ENCODE assay signal across 31 mouse cellular contexts in genomic region chr5:98212501-98212900, GRCm38 (mm10). TPM values are rescaled to one million over a fixed set of nuclear protein-coding genes. Genes with fewer than 3 reads are reported as not detected.
DNase-seq lines count a peak whose midpoint lies in the region; ATAC-seq and TF ChIP-seq lines count a peak whose summit lies in the region.
"Had no signal": no experiment of that assay in that cellular context is flagged by ENCODE, and none has a peak within 500 bp of the region (broad histone marks: within the 10 kb centered on the region; RNA-seq: fewer than 3 reads in every experiment).

No protein-coding gene starts in this region.

- no peaks in the 10 kb centered on the region for H3K4me1 ChIP-seq in heart, adult 2 months (ENCODE audit: control insufficient read depth, insufficient read depth, low read length)
- no peaks in the 10 kb centered on the region for H3K4me1 ChIP-seq in midbrain, postnatal 0 days (ENCODE audit: insufficient read depth, low read length)
- H3K4me1 ChIP-seq in midbrain, embryonic 16.5 days (ENCODE audit: control insufficient read depth, insufficient read depth, low read length), result no peaks in the 10 kb centered on the region
- H3K4me1 ChIP-seq: embryonic facial prominence, embryonic 12.5 days; embryonic facial prominence, embryonic 15.5 days; heart, embryonic 10.5 days; heart, embryonic 13.5 days; hindbrain, embryonic 12.5 days; hindbrain, embryonic 15.5 days had no signal

- no peak overlapping the region for H3K4me2 ChIP-seq in midbrain, postnatal 0 days (ENCODE audit: low read depth, low read length, poor library complexity, severe bottlenecking)
- H3K4me2 ChIP-seq in midbrain, embryonic 16.5 days (ENCODE audit: low read length), result no peak overlapping the region
- H3K4me2 ChIP-seq: embryonic facial prominence, embryonic 12.5 days; embryonic facial prominence, embryonic 15.5 days; heart, embryonic 13.5 days; hindbrain, embryonic 12.5 days; hindbrain, embryonic 15.5 days had no signal

- no peak for TF ChIP-seq POLR2A in heart, adult 2 months (IDR thresholded peaks at IDR 0.05; ENCODE audit: insufficient read depth, low read depth, low read length)

- H3K79me2 ChIP-seq in heart, adult 2 months (replicated peaks; ENCODE audit: control insufficient read depth, insufficient read depth, low read length), result no peaks in the 10 kb centered on the region

- H3K9me3 ChIP-seq in midbrain, postnatal 0 days (ENCODE audit: low read length), result no peaks in the 10 kb centered on the region
- no peaks in the 10 kb centered on the region for H3K9me3 ChIP-seq in midbrain, embryonic 16.5 days (replicated peaks; ENCODE audit: control insufficient read depth, low read length, poor library complexity, severe bottlenecking)
- H3K9me3 ChIP-seq: embryonic facial prominence, embryonic 12.5 days; embryonic facial prominence, embryonic 15.5 days; heart, embryonic 10.5 days; heart, embryonic 13.5 days; hindbrain, embryonic 12.5 days; hindbrain, embryonic 15.5 days had no signal

- no peak overlapping the region for H3K27ac ChIP-seq in heart, adult 2 months
- H3K27ac ChIP-seq in left cerebral cortex, adult 2 months, result no peak overlapping the region
- no peak overlapping the region for H3K27ac ChIP-seq in midbrain, postnatal 0 days (ENCODE audit: low read depth, low read length)
- no peak overlapping the region for H3K27ac ChIP-seq in midbrain, embryonic 16.5 days (ENCODE audit: low read length)
- H3K27ac ChIP-seq: embryonic facial prominence, embryonic 12.5 days; embryonic facial prominence, embryonic 15.5 days; gastrocnemius, adult 2 months; heart, embryonic 10.5 days; heart, embryonic 13.5 days; hindbrain, embryonic 12.5 days; hindbrain, embryonic 15.5 days had no signal

- H3K36me3 ChIP-seq in heart, adult 2 months (ENCODE audit: control insufficient read depth, insufficient read depth, low read length), result no peaks in the 10 kb centered on the region
- H3K36me3 ChIP-seq in midbrain, postnatal 0 days (ENCODE audit: insufficient read depth, low read length), result no peaks in the 10 kb centered on the region
- no peaks in the 10 kb centered on the region for H3K36me3 ChIP-seq in midbrain, embryonic 16.5 days (ENCODE audit: control insufficient read depth, insufficient read depth, low read length)
- H3K36me3 ChIP-seq: embryonic facial prominence, embryonic 12.5 days; embryonic facial prominence, embryonic 15.5 days; heart, embryonic 10.5 days; heart, embryonic 13.5 days; hindbrain, embryonic 12.5 days; hindbrain, embryonic 15.5 days had no signal

- 56% methylated on average over 4 of the region's 4 CpGs for WGBS in heart, adult 2 months
- WGBS in midbrain, postnatal 0 days, result 62% methylated on average over 4 of the region's 4 CpGs
- WGBS in midbrain, embryonic 16.5 days, result 62% methylated on average over 4 of the region's 4 CpGs

- no peak for TF ChIP-seq EP300 in heart, adult 2 months (IDR thresholded peaks at IDR 0.05; ENCODE audit: insufficient read depth, low read depth, low read length)

- no peak for ATAC-seq in midbrain, postnatal 0 days (ENCODE audit: low FRiP score)
- no peak for ATAC-seq in midbrain, embryonic 16.5 days
- no peak for ATAC-seq in Patski
- ATAC-seq: activated CD4-positive, CD25-positive, alpha-beta regulatory T cell, adult 4 months; forebrain, embryonic 14.5 days; forebrain, postnatal 0 days had no signal

- no peak overlapping the region for H3K9ac ChIP-seq in heart, adult 2 months (ENCODE audit: low read depth, low read length)
- no peak overlapping the region for H3K9ac ChIP-seq in midbrain, postnatal 0 days (replicated peaks; ENCODE audit: low read length, poor library complexity, severe bottlenecking)
- no peak overlapping the region for H3K9ac ChIP-seq in midbrain, embryonic 16.5 days (ENCODE audit: low read depth, low read length)
- H3K9ac ChIP-seq: embryonic facial prominence, embryonic 12.5 days; embryonic facial prominence, embryonic 15.5 days; forebrain, postnatal 0 days; heart, embryonic 13.5 days; hindbrain, embryonic 12.5 days; hindbrain, embryonic 15.5 days had no signal

- in situ Hi-C loops in Patski (cut with MboI; ENCODE audit: low pct_unique_long_range_greater_than_20kb), result loop anchor here (10.0 kb wide), 1 partner anchor 112 kb away; the partner anchor contains the start of gene Cfap299

- no peaks in the 10 kb centered on the region for H3K27me3 ChIP-seq in heart, adult 2 months (ENCODE audit: control insufficient read depth, insufficient read depth, low read length)
- no peaks in the 10 kb centered on the region for H3K27me3 ChIP-seq in midbrain, postnatal 0 days (ENCODE audit: insufficient read depth, low read length)
- no peaks in the 10 kb centered on the region for H3K27me3 ChIP-seq in midbrain, embryonic 16.5 days (ENCODE audit: control insufficient read depth, insufficient read depth, low read depth, low read length)
- H3K27me3 ChIP-seq in Patski, result no peaks in the 10 kb centered on the region
- H3K27me3 ChIP-seq: embryonic facial prominence, embryonic 12.5 days; embryonic facial prominence, embryonic 15.5 days; heart, embryonic 13.5 days; hindbrain, embryonic 12.5 days; hindbrain, embryonic 15.5 days had no signal

- H3K4me3 ChIP-seq in heart, adult 2 months, result no peak overlapping the region
- no peak overlapping the region for H3K4me3 ChIP-seq in left cerebral cortex, adult 2 months
- H3K4me3 ChIP-seq in midbrain, postnatal 0 days (ENCODE audit: low read depth, low read length), result no peak overlapping the region
- no peak overlapping the region for H3K4me3 ChIP-seq in midbrain, embryonic 16.5 days (ENCODE audit: low read depth, low read length)
- H3K4me3 ChIP-seq: embryonic facial prominence, embryonic 12.5 days; embryonic facial prominence, embryonic 15.5 days; gastrocnemius, adult 2 months; heart, embryonic 10.5 days; heart, embryonic 13.5 days; hindbrain, embryonic 12.5 days; hindbrain, embryonic 15.5 days had no signal

- 0 out of 2 replicates have a peak, but pooled peaks have one; percentile 3 for TF ChIP-seq CTCF in heart, adult 2 months (IDR thresholded peaks at IDR 0.05)
- TF ChIP-seq CTCF in left cerebral cortex, adult 2 months (IDR thresholded peaks at IDR 0.05), result peak; percentile 32
- TF ChIP-seq CTCF in midbrain, postnatal 0 days (IDR thresholded peaks at IDR 0.05), result peak; percentile 29; the same call in 1 of the 2 replicates
- TF ChIP-seq CTCF in Patski (IDR thresholded peaks at IDR 0.05), result peak; percentile 41

- no peak for DNase-seq in heart, adult 2 months
- DNase-seq in heart, postnatal 25 days (ENCODE audit: low spot score), result no peak
- DNase-seq in left cerebral cortex, adult 2 months (ENCODE audit: extremely low spot score in 1 of 2, low spot score in 2 of 2), result no peak
- no peak for DNase-seq in left cerebral cortex, postnatal 25 days (ENCODE audit: low spot score in 2 of 2)
- DNase-seq in midbrain, postnatal 0 days (ENCODE audit: low spot score), result no peak
- DNase-seq in Patski (ENCODE audit: low read depth, low spot score), result no peak
- DNase-seq in cerebellum, postnatal 36 days, result no peak
- DNase-seq: adrenal gland, adult 8-10 months; adrenal gland, postnatal 25 days; B cell, adult 2 months; cerebellum, adult 18-20 months; cerebellum, adult 9-10 months; cerebellum, postnatal 14 days; forebrain, postnatal 0 days; gastrocnemius, adult 2 months; gastrocnemius, postnatal 14 days; heart, adult 11 months; heart, postnatal 14 days had no signal

- CTCF ChIA-PET in Patski (lab: Charles Lee), result interaction anchor here (0.7 to 3.4 kb wide), 16 partner anchors 9 to 1086 kb away, joined by 3 to 19 read pairs (median 4); partner anchors contain the start of gene Cfap299

- intact Hi-C loops in heart, adult 2 months (cut with DNase I), result no loop called here
- intact Hi-C loops in heart, postnatal 25 days (cut with DNase I), result no loop called here
- intact Hi-C loops in left cerebral cortex, adult 2 months (cut with DNase I), result no loop called here
- intact Hi-C loops in left cerebral cortex, postnatal 25 days (cut with DNase I), result no loop called here

- POLR2A ChIA-PET in Patski (lab: Charles Lee), result no interaction called here

RNA-seq across cellular contexts. Expression of gene Fgf5, which starts 41.5 kb away (rescaled TPM):
- total RNA-seq in heart, adult 2 months (2021), result not detected
- not detected in 2 replicates for polyA plus RNA-seq in heart, adult 2 months (2012; rRNA removed)
- total RNA-seq in heart, postnatal 25 days (2021), result not detected
- 1 to 10 TPM; 3.3 to 4.1 TPM for total RNA-seq in left cerebral cortex, adult 2 months (2021)
- 1 to 10 TPM; 3.0 to 4.3 TPM for total RNA-seq in left cerebral cortex, postnatal 25 days (2021)
- total RNA-seq in midbrain, postnatal 0 days (2014; rRNA removed), result 1.1 TPM in 2 replicates
- 0.32 and 0.88 TPM in 2 replicates for polyA plus RNA-seq in midbrain, postnatal 0 days (2015; fragmentation: Nextera tagmentation; extraction: Ambion mirVana)
- 0.85 and 1.4 TPM in 2 replicates for polyA plus RNA-seq in midbrain, embryonic 16.5 days (2015; fragmentation: Nextera tagmentation; extraction: Ambion mirVana)
- 0.68 TPM for polyA plus RNA-seq in Patski (2021)
- total RNA-seq: adrenal gland, postnatal 25 days; common myeloid progenitor, adult 5-6 weeks; heart, postnatal 14 days; hematopoietic stem cell, adult 5-6 weeks; MEL had no signal
- polyA plus RNA-seq: activated CD4-positive, CD25-positive, alpha-beta regulatory T cell, adult 4 months had no signal

RNA-seq across cellular contexts. Expression of gene Prdm8, which starts 45.5 kb away (rescaled TPM):
- total RNA-seq in heart, adult 2 months (2021), result under 1 TPM; 0.18 to 0.29 TPM
- 0.09 and 0.10 TPM in 2 replicates for polyA plus RNA-seq in heart, adult 2 months (2012; rRNA removed)
- total RNA-seq in heart, postnatal 25 days (2021), result under 1 TPM; 0.18 to 0.34 TPM
- total RNA-seq in left cerebral cortex, adult 2 months (2021), result 10 to 100 TPM; 35.0 to 36.3 TPM
- 10 to 100 TPM; 34.3 to 38.3 TPM for total RNA-seq in left cerebral cortex, postnatal 25 days (2021)
- total RNA-seq in midbrain, postnatal 0 days (2014; rRNA removed), result 8.5 and 12.8 TPM in 2 replicates
- 0.56 and 0.62 TPM in 2 replicates for polyA plus RNA-seq in midbrain, postnatal 0 days (2015; fragmentation: Nextera tagmentation; extraction: Ambion mirVana)
- 1.5 and 1.7 TPM in 2 replicates for polyA plus RNA-seq in midbrain, embryonic 16.5 days (2015; fragmentation: Nextera tagmentation; extraction: Ambion mirVana)
- 0.04 TPM for polyA plus RNA-seq in Patski (2021)
- total RNA-seq: adrenal gland, postnatal 25 days; common myeloid progenitor, adult 5-6 weeks; MEL had no signal
- polyA plus RNA-seq: activated CD4-positive, CD25-positive, alpha-beta regulatory T cell, adult 4 months; heart, embryonic 10.5 days; heart, embryonic 16.5 days had no signal
